Mouse (Mus musculus) A20 (cell line): ENCODE measurements around the gene Surf6.
A peak's percentile ranks its signal among the peaks of the same experiment; 100 is the strongest.

Experiments
- DNase-seq: peaks from one replicate; pipeline ENCODE4 v3.0.0-alpha.2; 2011; ENCODE audit warnings: low read depth, low spot score

Surf6 gene

DNA sequence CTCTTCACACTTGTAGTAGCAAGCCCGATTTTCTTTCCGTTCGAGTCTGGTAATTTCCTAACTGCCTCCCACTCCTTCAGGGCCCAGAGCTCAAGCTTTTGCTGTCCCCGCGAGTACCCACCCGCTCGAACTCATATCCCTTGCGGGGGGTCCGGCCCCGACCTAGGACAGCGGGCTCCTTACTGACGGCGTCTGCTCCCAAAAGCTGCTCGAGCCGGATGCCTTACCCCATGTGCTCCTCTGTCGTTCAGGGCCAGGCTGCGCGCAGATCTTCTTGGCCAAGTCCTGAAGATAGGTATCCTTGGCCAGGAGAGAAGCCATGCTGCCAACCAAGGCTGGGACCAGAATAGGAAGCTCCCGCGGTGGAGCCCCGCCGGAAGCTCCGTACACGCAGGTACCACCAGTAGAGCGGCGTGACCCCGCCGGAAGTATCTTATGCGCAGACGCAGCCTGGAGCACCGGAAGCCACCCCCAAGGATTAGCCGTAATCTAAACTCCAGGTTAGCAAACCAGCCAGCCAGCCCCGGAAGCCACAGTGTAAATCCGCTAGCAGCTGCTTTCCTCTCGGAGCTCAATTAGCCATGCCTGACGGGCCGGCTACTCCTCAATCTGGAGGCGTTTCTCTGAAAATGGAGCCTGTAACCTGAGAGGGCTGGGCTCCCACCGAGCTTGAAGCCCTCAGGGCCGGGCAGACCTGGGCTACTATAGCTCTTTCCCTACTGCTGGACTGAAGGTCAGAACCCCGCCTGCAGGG is at the start of gene Surf6:
Gene Surf6, minus strand, starts transcription at position 413 of the 754 bp plus-strand sequence.
- DNase-seq, result peak; percentile 98

DNA sequence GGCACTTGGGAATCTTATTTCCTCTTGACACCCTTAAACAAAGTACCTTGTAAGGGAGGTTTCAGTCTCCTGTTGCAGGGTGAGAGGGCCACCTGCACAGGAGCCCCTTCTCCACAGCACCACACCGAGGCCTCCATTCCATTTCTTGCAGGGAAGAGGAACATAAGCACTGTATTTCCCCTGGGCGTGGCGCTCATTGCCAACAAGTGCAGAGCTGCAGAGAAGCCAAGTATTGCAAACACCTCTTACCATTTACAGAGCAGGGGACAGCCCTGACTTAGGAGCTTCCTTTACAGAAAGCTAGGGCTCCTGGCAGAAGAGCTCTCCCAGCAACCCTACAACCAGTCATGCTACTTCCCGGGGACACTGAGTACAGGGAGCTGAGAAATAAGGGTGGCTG is 49.5 kb upstream of the Surf6 start:
- no peak for DNase-seq

DNA sequence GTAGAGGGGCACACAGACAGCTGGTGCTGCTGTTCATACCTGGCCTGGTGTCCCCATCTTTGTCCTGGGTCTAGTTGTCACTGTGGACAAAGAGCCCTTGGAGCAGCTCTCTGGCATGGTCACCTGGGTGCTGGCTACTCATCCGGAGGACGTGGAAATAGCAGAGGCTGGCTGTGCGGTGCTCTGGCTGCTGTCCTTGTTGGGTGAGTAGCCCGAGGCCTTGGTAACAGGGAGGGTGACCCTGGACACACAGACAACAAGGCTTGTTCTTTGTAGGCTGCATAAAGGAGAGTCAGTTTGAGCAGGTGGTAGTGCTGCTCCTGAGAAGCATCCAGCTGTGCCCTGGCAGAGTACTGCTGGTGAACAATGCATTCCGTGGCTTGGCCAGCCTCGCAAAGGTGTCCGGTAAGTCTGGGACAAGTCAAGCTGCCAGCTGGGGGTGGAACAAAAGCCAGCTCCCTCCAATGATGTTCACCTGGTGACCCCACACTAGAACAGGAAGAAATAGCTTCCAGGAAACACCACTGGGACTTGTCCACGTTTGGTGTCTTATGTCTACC is 48.7 kb upstream of the Surf6 start:
- no peak for DNase-seq

DNA sequence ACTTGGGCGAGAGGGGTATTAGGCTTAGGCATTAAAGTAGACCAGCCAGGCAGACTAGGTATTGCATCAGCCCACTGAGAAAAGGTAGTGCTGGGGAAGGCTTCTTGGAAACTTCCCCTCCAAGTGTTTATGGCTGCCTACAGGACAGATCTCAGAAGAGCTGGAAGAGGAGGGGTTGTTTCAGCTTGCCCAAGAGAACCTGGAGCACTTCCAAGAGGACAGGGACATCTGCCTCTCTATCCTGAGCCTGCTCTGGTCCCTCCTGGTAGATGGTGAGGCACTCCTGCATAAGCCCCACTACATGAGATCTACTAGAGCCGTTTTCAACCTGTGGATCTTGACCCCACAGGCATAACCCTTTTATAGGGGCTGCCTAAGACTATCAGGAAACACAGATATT is 47.7 kb upstream of the Surf6 start:
- DNase-seq, result no peak

DNA sequence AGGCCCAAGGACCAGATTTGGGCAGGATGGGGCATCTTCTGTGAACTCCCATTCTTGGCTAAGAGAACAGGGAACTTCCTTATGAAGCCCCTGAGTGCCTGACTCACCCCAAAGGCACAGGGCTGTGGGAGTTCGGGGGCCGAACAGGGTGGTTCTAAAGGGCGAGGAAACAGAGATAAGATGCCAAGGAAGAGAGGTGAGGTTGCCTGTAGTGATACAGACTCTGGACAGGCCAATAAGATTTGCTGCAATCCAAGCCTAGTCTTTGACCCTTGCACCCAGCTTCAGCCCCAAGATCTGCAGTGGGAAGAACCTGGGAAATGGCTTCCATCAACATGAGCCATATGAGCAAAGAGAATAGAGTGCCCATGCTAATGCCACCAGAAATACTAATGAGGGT is 40.6 kb upstream of the Surf6 start:
- DNase-seq, result no peak

DNA sequence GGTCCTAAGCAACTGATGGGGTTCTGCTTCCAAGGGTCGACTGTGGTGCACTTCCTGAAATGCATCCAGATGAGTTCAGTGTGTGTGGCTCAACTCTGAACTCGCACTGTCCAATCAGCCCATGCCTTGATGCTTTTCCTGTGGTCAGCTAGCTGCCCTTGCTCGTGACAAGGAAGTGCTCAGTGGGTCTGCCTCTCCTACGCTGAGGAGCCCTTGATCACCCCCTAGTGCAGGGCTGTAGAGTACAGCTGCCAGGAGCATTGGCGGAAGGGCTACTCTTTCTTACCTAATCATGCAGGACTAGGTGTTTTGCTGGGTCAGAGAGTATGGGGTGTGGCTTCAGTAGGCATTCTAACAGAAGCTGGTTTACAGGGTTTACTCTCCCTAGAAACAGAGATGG is 38.9 kb upstream of the Surf6 start:
- peak; percentile 49 for DNase-seq

DNA sequence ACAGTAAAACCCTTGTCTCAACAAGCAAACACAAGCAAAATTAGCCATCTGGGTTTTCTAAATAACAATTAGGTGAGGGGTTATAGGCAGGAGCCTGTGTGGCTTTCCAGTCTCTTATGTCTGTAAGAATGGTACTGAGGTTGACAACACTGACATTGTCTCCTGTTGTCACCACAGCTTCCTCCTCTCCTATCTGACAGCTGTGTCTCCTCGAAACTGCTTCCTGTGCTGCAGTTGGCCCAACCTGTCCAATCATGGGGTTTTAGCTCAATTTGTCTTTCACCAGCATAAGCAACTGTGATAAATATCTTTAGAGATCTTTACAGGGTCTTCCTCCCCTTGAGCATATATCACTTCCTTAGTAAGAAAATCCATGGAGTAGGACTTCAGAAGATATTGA is 33.7 kb upstream of the Surf6 start:
- no peak for DNase-seq

DNA sequence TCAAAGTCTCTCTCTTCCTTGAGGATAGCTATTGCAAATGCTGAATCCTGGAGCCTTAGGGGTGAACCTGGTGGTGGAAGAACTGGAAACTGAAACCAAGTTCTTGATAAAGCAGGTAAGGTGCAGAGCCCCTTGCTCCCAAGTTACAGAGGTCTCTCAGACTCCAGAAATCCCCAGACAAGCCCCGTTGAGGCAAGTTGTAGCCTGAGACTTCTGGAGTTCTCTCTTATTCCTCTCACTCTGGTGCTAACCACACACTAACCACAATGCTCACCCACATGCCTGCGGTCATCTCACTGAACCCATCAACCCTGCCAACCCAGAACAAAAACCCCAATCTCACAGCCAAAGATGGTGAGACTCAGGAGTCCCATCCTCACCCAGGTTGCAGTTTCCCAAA is 32.6 kb upstream of the Surf6 start:
- DNase-seq, result no peak

DNA sequence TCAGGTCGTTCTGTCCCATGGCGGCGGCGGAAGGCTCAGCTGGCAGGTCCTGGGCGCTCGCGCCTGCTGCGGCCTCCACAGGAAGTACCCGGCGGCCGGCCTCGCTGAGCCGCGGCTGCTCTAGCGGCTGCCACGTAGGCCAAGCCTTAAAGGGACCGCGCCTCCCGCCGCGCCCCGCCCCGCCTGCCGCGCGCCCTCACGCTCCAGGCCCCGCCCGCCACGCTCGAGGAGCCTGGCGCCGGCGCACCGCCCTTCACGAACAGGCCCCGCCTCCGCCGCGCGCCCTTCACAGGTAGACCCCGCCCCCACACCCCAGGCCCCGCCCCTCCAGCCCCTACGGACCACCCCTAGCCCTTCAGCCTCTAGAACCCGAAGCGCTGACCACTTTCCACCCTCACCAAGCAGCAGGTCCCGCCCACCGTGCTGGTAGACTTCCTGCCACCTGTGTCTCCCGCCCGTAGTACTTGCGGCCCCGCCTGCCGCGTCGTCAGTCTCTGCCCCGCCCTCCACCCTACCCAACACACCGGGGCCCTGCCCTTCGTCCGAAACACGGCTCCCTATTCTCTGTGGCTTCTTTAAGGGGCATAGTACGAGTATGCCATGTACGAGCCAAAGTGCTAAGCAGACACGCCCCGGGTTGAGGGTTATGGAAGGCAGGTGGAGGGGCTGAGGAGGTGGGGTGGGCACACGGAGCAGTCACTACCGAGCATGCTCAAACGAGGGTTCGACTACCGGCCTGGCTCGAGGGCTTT is 30.8 kb upstream of the Surf6 start, which contains the start of the genes Surf4 and Stkld1:
Gene Surf4, minus strand, starts transcription at position 625 of the 752 bp plus-strand sequence.
Gene Stkld1, plus strand, starts transcription at position 744 of the 752 bp plus-strand sequence.
- DNase-seq, result peak; percentile 97

DNA sequence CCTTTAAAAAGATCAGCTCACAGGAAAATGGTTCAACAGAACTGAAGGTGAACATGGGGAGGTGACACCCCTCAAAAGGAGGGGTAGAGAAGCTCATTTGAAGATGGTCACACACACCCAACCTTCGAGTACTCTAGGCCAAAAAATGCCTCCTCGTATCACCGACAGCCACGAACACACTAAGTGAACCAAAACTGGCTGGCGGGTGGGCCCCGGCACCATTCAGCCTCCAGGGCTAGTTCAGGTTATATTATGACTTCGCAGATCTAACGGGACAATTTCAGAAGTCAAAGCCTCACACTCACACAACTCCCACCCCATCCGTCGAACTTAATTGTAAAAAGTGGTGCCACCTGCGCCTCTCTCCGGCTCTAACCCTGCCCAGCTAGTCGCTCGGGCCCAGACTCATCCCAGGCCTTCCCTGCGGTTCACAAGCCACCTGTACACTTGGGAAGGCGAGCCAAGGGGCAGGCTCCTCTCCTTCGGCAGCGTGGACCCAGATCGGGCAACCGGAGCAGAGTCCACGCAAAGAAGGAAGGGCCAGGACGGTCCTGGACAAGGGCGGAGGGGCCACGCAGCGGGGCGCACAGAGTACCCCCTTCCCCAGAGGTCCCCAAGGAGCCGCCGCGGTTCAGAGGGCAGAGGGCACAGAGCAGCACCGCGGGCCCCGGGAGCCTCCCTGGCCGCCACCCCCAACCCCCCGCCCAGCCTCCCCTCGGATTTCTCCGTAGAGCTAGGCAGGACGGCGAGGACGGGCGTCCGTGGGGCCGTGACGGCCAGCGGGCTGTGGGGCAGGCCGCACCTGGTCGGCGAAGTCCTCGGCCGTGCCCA is 30.0 kb upstream of the Surf6 start:
- DNase-seq, result peak; percentile 64

DNA sequence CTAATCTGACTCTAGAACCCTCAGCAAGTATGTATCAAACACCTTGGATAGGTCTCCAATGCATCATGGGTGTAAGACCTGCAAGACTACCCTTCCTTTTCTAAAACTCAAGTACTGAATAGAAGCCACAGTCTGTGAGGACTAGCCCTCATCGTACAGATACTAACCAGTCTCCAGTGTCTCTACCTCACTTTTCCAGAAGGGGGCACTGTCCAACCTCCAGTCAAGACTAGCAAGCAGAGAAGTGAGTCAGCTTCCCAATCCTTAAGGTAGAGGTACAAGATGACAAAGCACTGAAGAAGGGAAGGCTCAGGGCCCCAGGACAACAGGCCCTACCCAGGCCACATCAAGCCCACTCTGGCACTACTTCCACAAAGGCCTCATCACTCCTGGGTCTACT is 27.7 kb upstream of the Surf6 start:
- peak; percentile 77 for DNase-seq

DNA sequence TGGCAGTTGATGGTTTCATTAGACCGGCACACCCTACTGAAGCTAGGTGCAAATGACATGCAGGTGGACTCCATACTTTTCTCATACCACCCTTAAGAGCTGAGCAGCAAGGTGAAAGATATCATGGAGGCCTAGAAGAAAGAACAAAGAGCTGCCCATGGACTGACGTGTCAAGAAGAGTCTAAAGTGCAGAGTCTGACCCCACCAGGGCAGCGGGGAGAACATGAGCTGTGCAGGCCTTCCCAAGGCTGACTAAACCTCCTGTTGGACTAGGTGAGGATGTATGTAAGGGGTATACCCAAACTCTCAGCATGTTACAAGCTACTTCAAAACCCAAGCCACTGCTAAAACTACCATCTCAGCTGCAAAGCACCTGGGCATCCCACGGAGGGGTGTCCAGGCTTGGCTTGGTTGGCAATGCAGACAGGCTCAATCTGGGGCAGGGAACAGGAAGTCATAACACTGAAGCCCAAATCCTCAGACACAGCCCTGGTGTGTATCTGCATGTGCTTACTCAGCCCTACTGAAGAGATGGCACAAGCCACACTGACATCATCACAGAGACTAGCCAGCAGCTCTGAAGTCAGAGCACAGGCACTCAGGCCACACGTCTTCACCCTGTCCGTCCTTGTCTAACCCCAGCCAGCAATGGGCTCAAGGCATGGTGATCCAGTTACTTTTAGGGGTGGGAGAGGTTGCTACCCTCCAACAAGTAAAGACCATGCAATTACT is 25.2 kb upstream of the Surf6 start:
- no peak for DNase-seq

DNA sequence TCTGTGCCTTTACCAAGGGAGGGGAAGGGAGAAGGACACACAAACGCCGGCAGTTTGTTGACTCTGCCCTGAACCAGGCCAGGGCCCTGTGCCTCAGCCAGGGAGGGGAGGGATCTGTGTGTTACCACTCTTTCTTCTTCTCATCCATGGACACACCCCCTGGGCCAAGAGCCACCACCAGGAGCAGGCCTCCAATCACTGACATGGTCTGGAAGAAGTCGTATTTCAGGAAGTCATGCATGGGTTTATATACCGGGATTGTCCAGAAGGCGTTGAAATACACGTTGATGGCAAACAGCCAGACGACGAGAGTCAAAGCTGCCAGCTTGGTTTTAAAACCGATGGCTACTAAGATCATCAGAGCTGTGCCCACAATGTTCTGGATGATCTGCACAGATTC is 19.1 kb upstream of the Surf6 start:
- no peak for DNase-seq

DNA sequence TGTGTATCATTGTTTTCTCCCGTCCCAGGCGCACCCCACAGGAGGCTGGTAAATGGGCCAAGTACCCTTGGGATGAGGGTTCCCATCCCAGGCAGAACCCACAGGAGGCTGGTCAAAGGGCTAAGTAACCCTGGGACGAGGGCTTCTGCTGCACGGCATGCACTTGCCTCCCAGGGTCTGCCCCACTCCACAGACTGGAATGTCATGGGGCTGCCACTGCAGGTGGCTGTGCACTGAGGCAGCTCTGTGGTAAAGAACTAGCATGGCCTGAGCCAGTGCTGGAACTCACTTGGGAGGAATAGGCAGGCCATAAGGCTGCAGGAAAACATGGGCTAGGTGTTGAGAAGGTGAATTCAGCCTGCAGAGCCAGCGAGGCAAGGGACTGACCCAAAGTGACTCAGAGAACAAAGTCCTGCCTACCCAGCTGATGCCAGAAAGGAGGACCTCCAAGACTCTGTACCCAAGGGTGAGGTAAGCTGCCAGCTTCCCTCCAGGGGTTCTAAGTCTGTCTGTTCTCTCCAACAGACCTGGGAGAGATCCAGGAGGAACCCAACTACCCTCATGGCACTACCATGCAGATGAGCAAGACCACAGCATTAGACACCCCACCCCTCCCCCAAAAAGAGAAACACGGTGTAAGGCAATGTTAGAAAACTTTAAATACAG is 17.6 kb upstream of the Surf6 start:
- DNase-seq, result no peak

DNA sequence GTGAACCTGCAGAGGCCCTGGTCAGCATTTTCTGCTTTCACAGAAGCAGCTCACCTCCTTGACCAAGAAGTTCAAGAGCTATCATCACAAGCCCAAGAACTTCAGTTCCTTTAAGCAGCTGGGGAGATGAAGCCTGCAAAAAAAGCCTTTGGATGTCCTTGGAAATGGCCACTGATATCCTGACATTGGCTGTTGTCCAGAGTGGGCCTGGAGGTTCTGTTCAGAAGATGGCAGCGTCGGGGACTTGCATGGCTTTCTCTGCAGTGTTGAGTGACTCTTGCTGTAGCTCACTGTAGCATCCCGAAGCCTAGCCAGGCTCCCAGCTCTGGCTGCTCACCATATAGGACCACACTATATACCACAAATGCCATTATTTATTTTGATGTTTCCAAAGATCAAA is 17.0 kb upstream of the Surf6 start:
- DNase-seq, result no peak

DNA sequence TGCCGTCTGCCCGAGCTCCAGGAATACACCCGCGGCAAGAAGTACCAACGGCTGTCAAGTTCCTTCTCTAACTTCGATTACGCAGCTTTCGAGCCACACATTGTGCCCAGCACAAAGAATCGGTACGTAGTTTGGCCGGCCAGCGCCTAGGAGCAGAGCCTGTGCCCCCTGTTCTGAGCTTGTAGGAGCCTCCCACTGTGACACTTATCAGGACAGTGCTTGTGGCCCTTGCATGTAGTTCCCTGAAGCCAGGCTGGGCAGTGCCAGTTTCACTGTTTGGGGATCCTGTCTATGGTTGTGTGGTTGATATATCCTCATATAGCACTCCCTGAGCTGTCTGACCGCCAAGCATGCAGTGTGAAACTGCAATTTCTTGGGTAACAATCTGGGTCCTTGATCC is 14.1 kb upstream of the Surf6 start:
- no peak for DNase-seq

DNA sequence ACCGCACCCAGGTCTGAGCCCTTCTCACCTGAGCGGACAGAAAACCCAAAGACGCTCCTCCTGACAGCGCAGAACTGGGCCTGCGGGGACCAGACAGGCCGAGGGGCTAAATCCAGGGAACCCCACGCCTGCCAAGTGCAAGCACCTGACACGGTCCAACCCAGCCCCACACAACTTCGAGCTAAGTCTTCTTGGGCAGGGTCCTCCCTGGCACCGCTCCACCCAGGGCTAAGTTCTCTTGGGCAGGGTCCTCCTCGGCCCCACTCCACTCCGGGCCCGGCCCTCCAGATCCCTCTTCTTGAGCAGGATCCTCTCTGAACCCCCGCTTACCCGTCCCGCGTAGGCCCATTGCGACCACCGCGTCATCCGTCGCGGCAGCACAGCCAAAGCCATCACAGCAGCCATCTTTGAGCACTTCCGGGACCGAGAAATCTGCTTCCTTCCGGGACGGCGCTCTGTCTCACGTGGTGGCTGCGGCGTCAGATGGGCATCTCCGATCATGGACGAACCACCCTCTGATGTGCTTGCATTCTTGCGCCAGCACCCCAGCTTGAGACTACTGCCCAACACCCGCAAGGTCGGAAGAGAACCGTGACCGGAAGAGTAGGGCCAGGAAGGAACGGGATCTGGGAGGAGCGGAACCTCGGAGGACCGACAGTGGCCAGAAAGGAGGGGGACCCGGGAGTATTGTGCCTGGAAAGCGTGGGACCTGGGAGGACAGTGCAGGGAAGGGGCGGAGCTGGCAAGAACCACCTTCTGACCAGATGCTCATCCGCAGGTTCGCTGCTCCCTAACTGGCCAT is 13.4 kb upstream of the Surf6 start, which contains the start of the genes Surf2 and Surf1:
Gene Surf2, plus strand, starts transcription at position 441 of the 802 bp plus-strand sequence.
Gene Surf1, minus strand, starts transcription at position 604 of the 802 bp plus-strand sequence.
- DNase-seq, result peak; percentile 86

DNA sequence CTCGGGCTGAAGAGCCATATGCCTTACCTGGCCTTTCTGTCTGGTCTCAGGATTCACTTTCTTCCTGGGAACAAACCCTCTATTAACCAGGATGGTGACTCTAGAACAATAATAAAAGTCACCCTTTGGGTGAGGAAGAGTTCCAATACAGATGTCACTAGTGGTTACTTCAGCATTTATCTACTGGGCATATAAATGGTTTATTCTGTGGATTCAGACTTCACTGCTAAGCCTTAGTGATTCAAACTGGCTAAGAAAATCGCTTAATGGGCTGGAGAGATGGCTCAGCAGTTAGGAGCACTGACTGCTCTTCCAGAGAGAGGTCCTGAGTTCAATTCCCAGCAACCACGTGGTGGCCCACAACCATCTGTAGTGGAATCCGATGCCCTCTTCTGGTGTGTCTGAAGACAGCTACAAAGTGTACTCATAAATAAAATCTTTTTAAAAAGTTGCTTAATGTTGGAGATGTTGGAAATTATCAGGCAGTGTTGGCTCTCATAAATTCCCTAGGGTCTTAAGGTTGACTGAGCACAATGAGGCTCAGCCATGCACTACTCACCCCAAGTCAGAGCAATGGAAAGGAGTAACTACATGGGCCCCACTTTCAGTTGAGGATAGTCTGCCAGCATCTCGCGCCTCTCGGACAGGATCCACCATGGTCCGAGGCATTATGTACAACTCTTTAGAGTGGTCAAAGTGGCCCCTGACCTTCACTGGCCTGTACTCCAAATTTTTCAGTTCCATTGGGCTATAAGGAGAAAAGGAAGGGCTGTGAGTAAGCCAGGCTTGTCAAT is 11.7 kb upstream of the Surf6 start:
- DNase-seq, result peak; percentile 39
